Mouse (Mus musculus): ENCODE measurements at regions not wholly inside any gene's neighbourhood (a gene's known extent, or its start where the extent isn't known, plus 50 kb on each side); places are given as distances from the start of the nearest gene placed in this dataset.

DNA sequence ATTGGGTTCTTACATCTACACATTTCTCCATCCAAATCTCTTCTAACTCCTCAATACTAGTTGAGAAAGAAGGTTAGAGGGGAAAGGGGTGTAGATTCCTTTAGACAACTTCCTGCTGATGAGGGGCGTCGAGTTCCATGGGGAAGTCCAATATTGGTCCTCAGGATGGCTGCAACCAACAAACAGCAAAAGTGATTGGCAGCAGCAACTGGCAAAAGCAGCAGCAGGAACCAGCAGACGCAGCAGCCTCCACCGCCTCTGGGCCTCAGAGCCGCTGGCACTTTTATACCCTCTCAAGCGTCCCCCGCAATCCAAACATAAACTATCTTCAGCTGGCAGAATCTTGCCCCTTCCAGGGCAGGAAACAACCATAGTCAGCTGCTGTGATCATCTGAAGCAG lies 58.8 kb upstream of the Sh3bp4 start:
- TF ChIP-seq FOSL1 (IDR thresholded peaks at IDR 0.05; ENCODE audit: insufficient read depth, low read length, poor library complexity, severe bottlenecking) (no peak), MAX (IDR thresholded peaks at IDR 0.05) (no peak), CTCF (IDR thresholded peaks at IDR 0.05; ENCODE audit: control insufficient read depth, insufficient read depth, insufficient read length) (no peak), MYOG (IDR thresholded peaks at IDR 0.05; ENCODE audit: control insufficient read depth, extremely low read depth, insufficient read length) (no peak), USF1 (IDR thresholded peaks at IDR 0.05; ENCODE audit: low read depth) (no peak)

Measured in C2C12 (cell line).